Mouse (Mus musculus) spleen, adult 2 months (tissue): ENCODE measurements around the gene Hdac9. TPM values are rescaled to one million over a fixed set of nuclear protein-coding genes. Genes with fewer than 3 reads are reported as not detected.
A peak's percentile ranks its signal among the peaks of the same experiment; 100 is the strongest.

Experiments used
- DNase-seq, 2 experiments: peaks; one replicate each; pipeline versions ENCODE4 v3.0.0 to v3.0.0-alpha.2; 2012 to 2021; ENCODE audit warnings: low spot score in 2 of 2, low read depth in 1 of 2
- H3K27ac ChIP-seq: fragments of 200-500 bp; 2 replicates; pipeline ENCODE4 v1.5.1; 2012; ENCODE audit warnings: low read length, inconsistent platforms; ENCODE audit not compliant: insufficient read depth
- H3K27me3 ChIP-seq: fragments of 200-500 bp; 2 replicates; pipeline ENCODE4 v1.6.1; 2012; ENCODE audit warnings: mild to moderate bottlenecking, moderate library complexity, low read length, inconsistent platforms; ENCODE audit not compliant: control insufficient read depth, insufficient read depth
- H3K36me3 ChIP-seq: fragments of 200-500 bp; 2 replicates; pipeline ENCODE4 v1.6.1; 2012; ENCODE audit warnings: mild to moderate bottlenecking, low read length, inconsistent platforms; ENCODE audit not compliant: control insufficient read depth, insufficient read depth
- H3K4me1 ChIP-seq: fragments of 200-500 bp; 2 replicates; pipeline ENCODE4 v1.6.1; 2011; ENCODE audit warnings: inconsistent platforms; ENCODE audit not compliant: control insufficient read depth, insufficient read depth, insufficient read length
- H3K4me3 ChIP-seq: fragments of 200-500 bp; 2 replicates; pipeline ENCODE4 v1.5.1; 2011; ENCODE audit warnings: mild to moderate bottlenecking, inconsistent platforms; ENCODE audit not compliant: insufficient read depth, insufficient read length; ENCODE audit errors: extremely low read depth
- CTCF ChIP-seq: fragments of 200-500 bp; IDR thresholded peaks from 2 replicates; pipeline ENCODE4 v1.5.1; 2011; ENCODE audit warnings: mild to moderate bottlenecking, inconsistent platforms; ENCODE audit not compliant: insufficient read depth, insufficient read length, insufficient replicate concordance; ENCODE audit errors: extremely low read depth
- POLR2A ChIP-seq: fragments of 200-500 bp; IDR thresholded peaks from 2 replicates; pipeline ENCODE4 v1.6.1; 2011; ENCODE audit warnings: low read depth, low read length, inconsistent platforms
- WGBS: fragments of 180-500 bp; shearing (Covaris S2); methylation state at CpG from one replicate; pipeline ENCODE4 v1.1.7; 2018; 5-methylcytosine and 5-hydroxymethylcytosine counted together
- polyA plus RNA-seq: library from polyadenylated mRNA; depleted of rRNA; stranded (reverse); fragments of >200 nt; gene quantifications from 2 replicates; pipeline ENCODE4 v1.2.3, GENCODE M21; 2012

Gene Hdac9
- polyA plus RNA-seq, 1 experiment, result 8.9 TPM

- TF ChIP-seq CTCF, result no peak
- no peak for TF ChIP-seq POLR2A
- Histone ChIP-seq H3K36me3 (no peaks in the 10 kb centered on the region), H3K27me3 (no peaks in the 10 kb centered on the region), H3K4me1 (peaks cover 4% of the 10 kb centered on the region), H3K4me3 (no peak overlapping the region), H3K27ac (no peak overlapping the region)
- 15% methylated on average over 3 of the region's 3 CpGs for WGBS
- DNase-seq, result no peak
These were observed 124.8 kb downstream of the Hdac9 start for GRCm38 (mm10) chr12:34792113-34792452.

DNA sequence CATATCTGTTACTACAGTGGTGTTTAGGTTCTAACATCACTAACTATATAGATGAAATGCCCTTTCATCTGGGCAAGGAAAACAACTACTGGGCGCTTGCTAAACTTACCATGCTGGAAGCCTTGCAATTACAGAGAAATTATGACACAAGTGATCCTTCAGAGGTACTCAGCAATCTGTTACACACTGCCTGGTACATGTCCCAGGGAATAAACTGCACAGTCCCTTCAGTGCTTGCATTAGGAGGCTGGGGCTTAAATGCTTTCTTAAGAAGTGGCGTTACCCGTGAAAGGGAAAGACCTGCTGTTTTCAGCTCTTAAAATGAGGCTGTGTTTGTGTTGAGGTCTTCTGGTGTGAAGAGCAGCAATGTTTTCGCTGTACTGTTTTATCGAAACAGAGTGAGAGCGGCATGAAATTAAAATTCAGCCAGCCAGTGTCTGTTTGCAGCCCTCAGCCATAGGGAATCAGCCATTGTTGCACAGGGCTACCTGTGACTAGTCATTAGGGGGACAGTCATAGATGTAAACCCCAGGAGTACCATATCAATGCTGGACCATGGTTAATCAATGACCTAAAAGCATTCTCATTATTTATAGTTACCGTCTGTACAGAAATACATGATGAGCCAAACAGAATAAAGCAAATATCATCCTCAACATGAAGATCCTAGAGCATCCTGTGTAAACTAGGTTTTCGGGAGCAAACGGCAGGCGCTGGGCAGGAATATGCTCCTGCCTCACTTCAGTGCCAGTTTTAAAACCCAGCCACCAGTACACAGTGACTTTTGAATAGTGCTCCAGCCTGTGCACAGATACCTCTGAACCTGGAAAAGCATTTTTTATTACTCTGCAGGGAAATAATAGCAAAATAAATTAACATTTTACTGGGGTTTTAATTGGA, 125.4 kb downstream of the Hdac9 start:
- Histone ChIP-seq H3K4me1 (peaks cover 4% of the 10 kb centered on the region), H3K4me3 (no peak overlapping the region), H3K27ac (no peak overlapping the region), H3K27me3 (no peaks in the 10 kb centered on the region), H3K36me3 (no peaks in the 10 kb centered on the region)
- TF ChIP-seq CTCF, result no peak
- no peak for TF ChIP-seq POLR2A
- WGBS, result 93% methylated on average over 10 of the region's 10 CpGs
- DNase-seq, result no peak

DNA sequence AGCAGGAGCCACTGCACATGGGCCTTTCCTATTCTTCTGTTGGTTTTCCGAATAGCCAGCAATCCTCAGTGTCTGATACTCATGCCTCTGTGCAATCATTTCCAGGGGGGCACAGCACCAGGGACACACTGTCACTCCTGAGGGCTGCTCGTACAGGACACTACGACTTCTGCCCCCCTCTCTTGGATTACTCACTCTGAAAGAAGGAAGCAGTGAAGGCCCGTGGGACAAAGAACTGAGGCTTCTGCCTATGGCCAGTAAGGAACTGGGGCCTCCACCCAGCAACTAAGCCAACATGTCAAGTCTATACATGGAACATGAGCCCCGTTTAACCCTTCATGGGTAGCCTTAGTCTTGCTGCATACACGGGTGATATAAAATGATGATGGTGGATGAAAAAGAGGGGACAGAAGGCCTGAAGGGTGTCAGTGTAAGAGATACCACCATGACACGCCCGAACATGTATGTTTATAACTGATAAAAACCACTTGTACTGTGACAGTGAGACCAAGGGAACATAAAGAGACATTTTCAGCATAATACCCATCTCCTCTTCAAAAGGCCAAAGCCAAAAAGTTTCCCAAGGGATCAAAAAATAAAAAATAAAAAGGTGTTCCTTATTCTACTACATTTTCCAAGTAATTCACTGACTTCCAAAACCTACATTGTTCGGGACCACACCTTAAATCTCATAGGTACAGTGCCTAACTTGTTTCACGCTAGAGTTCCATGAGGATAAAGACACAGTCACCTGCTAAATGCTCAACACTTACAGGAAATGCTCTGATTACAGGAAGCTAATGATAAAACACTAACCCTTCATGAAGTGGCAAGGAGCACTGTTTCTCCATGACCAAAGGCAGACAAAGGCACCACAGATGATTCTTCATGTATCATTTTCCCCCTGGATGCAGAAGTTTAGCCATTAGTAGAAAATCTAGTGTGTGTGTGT, 127.6 kb downstream of the Hdac9 start:
- no peak for DNase-seq
- H3K27me3 ChIP-seq, result no peaks in the 10 kb centered on the region
- 73% methylated on average over 10 of the region's 10 CpGs for WGBS
- H3K4me3 ChIP-seq, result no peak overlapping the region
- H3K4me1 ChIP-seq, result peaks cover 7% of the 10 kb centered on the region
- H3K27ac ChIP-seq, result no peak overlapping the region
- no peak for TF ChIP-seq POLR2A
- TF ChIP-seq CTCF, result no peak
- H3K36me3 ChIP-seq, result no peaks in the 10 kb centered on the region

DNA sequence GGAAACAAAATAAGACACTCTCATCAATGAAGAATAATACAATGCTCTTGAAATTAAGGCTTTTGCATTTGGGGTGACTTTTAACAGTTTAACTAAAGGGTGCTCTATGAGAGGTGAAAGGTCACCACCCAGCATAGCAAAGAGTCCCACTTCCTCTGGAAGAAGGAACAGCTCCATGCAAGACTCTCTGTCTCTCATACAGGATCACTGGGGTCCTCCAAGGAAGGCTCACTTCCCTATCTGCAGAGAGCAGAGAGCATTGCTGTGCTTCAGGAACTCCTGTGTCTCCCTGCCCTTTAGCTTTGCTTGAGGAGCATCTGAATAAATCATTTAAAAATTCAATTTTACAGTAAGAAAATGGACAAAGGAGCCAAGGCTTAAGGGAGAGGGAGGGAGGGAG, 129.5 kb downstream of the Hdac9 start:
- no peaks in the 10 kb centered on the region for H3K36me3 ChIP-seq
- TF ChIP-seq CTCF (no peak), POLR2A (no peak)
- H3K4me3 ChIP-seq, result no peak overlapping the region
- H3K4me1 ChIP-seq, result peaks cover 9% of the 10 kb centered on the region
- no peak overlapping the region for H3K27ac ChIP-seq
- DNase-seq, result no peak
- H3K27me3 ChIP-seq, result no peaks in the 10 kb centered on the region

DNA sequence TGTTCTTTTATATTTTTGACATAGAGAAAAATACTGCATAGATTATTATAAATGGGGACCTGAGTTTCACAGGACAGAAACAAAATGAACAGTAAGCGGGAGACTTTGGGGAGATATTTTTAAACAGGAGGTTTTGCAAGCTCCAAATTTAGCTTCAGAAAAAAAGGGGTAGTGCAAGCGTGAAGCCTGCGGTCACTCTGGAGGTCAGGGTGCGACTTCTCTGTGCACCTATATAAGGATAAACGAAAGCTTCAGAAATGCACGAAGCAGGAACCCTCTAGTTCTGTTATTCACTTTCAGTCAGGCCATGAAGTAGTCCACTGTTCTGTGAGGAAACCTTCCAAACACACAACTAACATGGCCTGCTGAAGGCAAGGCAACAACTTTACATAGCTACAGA, 133.3 kb downstream of the Hdac9 start:
- peak; percentile 42 to 64 for DNase-seq
- H3K4me3 ChIP-seq, result no peak overlapping the region
- H3K36me3 ChIP-seq, result no peaks in the 10 kb centered on the region
- H3K27me3 ChIP-seq, result no peaks in the 10 kb centered on the region
- 30% methylated on average over 6 of the region's 6 CpGs for WGBS
- TF ChIP-seq POLR2A (no peak), CTCF (no peak)
- H3K4me1 ChIP-seq, result peaks cover 18% of the 10 kb centered on the region
- peak overlapping the region; percentile 39 for H3K27ac ChIP-seq

- TF ChIP-seq CTCF (no peak), POLR2A (no peak)
- WGBS, result 14% methylated on average over 6 of the region's 6 CpGs
- H3K36me3 ChIP-seq, result no peaks in the 10 kb centered on the region
- H3K4me1 ChIP-seq, result peaks cover 19% of the 10 kb centered on the region
- H3K27ac ChIP-seq, result peak overlapping the region; percentile 59; the same call in 1 of the 2 replicates
- no peaks in the 10 kb centered on the region for H3K27me3 ChIP-seq
- peak in 1 of 2 experiments; percentile 26 for DNase-seq
- H3K4me3 ChIP-seq, result 0 out of 2 replicates have a peak overlapping the region, but pooled peaks have one; percentile 26
These were observed 137.4 kb downstream of the Hdac9 start for GRCm38 (mm10) chr12:34779368-34779957.

GRCm38 (mm10) chr12:34776170-34776569, 140.7 kb downstream of the Hdac9 start:
- no peak for TF ChIP-seq POLR2A
- TF ChIP-seq CTCF, result no peak
- no peaks in the 10 kb centered on the region for H3K27me3 ChIP-seq
- H3K4me1 ChIP-seq, result peaks cover 11% of the 10 kb centered on the region
- no peak overlapping the region for H3K4me3 ChIP-seq
- no peak for DNase-seq
- WGBS, result 84% methylated on average over 3 of the region's 3 CpGs
- no peak overlapping the region for H3K27ac ChIP-seq
- H3K36me3 ChIP-seq, result no peaks in the 10 kb centered on the region
